Mouse (Mus musculus): ENCODE measurements around the gene Mcur1. TPM values are rescaled to one million over a fixed set of nuclear protein-coding genes. Genes with fewer than 3 reads are reported as not detected.

Mcur1 gene
- polyA plus RNA-seq (2017; shearing (Covaris generic)), result 35.5 TPM

DNA sequence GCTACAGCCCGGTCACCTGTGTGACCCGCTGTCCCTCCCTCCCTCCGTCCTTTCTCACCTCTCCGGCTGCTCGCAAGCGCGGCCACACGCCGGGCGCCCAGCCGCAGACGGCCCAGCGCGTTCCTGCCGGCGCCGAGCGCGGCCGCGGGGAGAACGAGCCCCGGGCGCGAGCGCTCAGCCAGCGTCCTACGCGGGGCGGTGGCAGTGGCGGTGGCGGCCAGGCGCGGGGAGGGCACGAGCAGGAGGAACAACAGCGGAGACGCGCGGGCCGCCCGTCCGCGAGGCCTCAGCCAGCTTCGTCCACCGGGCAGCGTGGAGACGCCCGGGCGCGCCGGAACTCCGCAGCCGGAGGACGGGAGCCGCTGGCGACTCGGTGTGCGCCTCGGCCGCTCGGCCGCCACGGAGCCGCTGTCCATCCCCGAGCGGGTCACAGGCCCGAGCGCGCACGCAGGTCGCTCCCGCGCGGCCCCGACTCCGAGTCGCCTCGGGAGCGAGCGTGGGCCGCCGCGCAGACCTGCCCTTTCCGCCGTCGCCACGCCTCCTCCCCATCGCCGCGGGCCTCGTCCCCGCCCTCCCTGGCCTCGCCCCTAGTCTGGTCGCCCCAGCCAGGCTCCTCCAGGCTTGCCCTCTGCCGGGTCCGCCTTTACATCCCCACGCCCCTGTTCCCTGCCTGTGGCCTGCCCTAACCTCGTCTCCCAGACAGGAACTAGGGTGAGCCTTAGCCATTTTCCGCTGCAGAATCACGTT, at the start of gene Mcur1:
Gene Mcur1 (minus strand): TSS at position 481 of the 747 bp plus-strand sequence.

Other genes starting within 250 kb of the Mcur1 start
- gene Sirt5, start 194.7 kb downstream of the Mcur1 start, polyA plus RNA-seq (2017; shearing (Covaris generic)), result 29.0 TPM
- gene Nol7, start 161.8 kb downstream of the Mcur1 start, polyA plus RNA-seq (2017; shearing (Covaris generic)), result 212 TPM
- gene Ranbp9, start 78.9 kb downstream of the Mcur1 start, polyA plus RNA-seq (2017; shearing (Covaris generic)), result 130 TPM
- 0.55 TPM for gene Rnf182, start 55.5 kb upstream of the Mcur1 start, polyA plus RNA-seq (2017; shearing (Covaris generic))
- 181 TPM for gene Cd83, start 224.6 kb upstream of the Mcur1 start, polyA plus RNA-seq (2017; shearing (Covaris generic))

All from CD4-positive, CD25-positive, alpha-beta regulatory T cell (primary cell).